Mouse (Mus musculus) G1E (cell line): ENCODE data around the gene Caprin2. TPM values are rescaled to one million over a fixed set of nuclear protein-coding genes. Genes with fewer than 3 reads are reported as not detected.

ENCODE experiments used
- ATAC-seq: 2 replicates; pipeline ENCODE4 v1.8.0; 2016; ENCODE audit warnings: mild to moderate bottlenecking; ENCODE audit not compliant: insufficient number of reproducible peaks, poor library complexity, low FRiP score, severe bottlenecking; ENCODE audit errors: extremely low read depth
- DNase-seq: peaks from one replicate; pipeline ENCODE4 v3.0.0; 2012; ENCODE audit warnings: low spot score
- H3K27me3 ChIP-seq: 2 replicates; pipeline ENCODE4 v1.6.1; 2012; ENCODE audit warnings: mild to moderate bottlenecking, low read length, inconsistent platforms; ENCODE audit not compliant: insufficient read depth
- H3K36me3 ChIP-seq: replicated peaks from 2 replicates; pipeline ENCODE3; 2012; ENCODE audit warnings: mild to moderate bottlenecking, inconsistent platforms
- H3K4me1 ChIP-seq: 2 replicates; pipeline ENCODE4 v1.6.1; 2012; ENCODE audit warnings: low read depth, low read length, inconsistent platforms, mixed read lengths; ENCODE audit not compliant: insufficient read depth
- H3K4me3 ChIP-seq: 2 replicates; pipeline ENCODE4 v1.5.1; 2012; ENCODE audit warnings: low read depth, mild to moderate bottlenecking, inconsistent platforms, low read length, moderate library complexity, mixed read lengths
- H3K9me3 ChIP-seq: replicated peaks from 2 replicates; pipeline ENCODE4 v1.6.1; 2012; ENCODE audit warnings: inconsistent platforms
- CTCF ChIP-seq: IDR thresholded peaks from 2 replicates; pipeline ENCODE4 v1.5.1; 2012; ENCODE audit warnings: low read depth, low read length, inconsistent platforms, mixed read lengths
- GATA1 ChIP-seq: IDR thresholded peaks from 2 replicates; pipeline ENCODE4 v1.6.1; 2012; ENCODE audit warnings: borderline replicate concordance, low read length, inconsistent platforms, mixed read lengths
- GATA2 ChIP-seq: IDR thresholded peaks from 2 replicates; pipeline ENCODE4 v1.6.1; 2012; ENCODE audit warnings: low read depth, low read length, inconsistent platforms, borderline replicate concordance
- POLR2AphosphoS5 ChIP-seq: IDR thresholded peaks from 2 replicates; pipeline ENCODE4 v1.6.1; 2012; ENCODE audit warnings: low read depth, low read length, inconsistent platforms; ENCODE audit not compliant: insufficient replicate concordance
- TAL1 ChIP-seq: conservative IDR thresholded peaks from 2 replicates; pipeline ENCODE4 v1.6.1; 2012; ENCODE audit warnings: low read depth, low read length, inconsistent platforms, mixed read lengths
- polyA plus RNA-seq: library from polyadenylated mRNA; stranded (reverse); fragments of >175 nt; gene quantifications from 2 replicates; pipeline ENCODE4 v1.2.3, GENCODE M21; 2012
- total RNA-seq, 2 experiments: library from RNA; stranded (forward) in 1 of 2; stranded (reverse) in 1 of 2; fragments of 200-1000 nt in 1 of 2; fragments of >200 nt in 1 of 2; fragmentation: Nextera tagmentation in 1 of 2; gene quantifications; 2 replicates each; pipeline ENCODE4 v1.2.3; 2014 to 2017

Gene Caprin2
- total and polyA plus RNA-seq, 3 experiments, result 3.1 to 38.2 (median 22.8) TPM

- H3K4me1 ChIP-seq, result peaks cover 12% of the 10 kb centered on the region
- ATAC-seq, result no peak
These were observed 69.9 kb downstream of the Caprin2 start for GRCm38 (mm10) chr6:148826119-148826518.

GRCm38 (mm10) chr6:148818624-148819343, 77.3 kb downstream of the Caprin2 start:
- no peaks in the 10 kb centered on the region for H3K27me3 ChIP-seq
- H3K4me1 ChIP-seq, result no peaks in the 10 kb centered on the region; the same call in none of the 2 replicates
- DNase-seq, result no peak
- H3K4me3 ChIP-seq, result no peak overlapping the region
- TF ChIP-seq POLR2AphosphoS5, result no peak
- no peak for TF ChIP-seq CTCF
- no peak for TF ChIP-seq TAL1
- no peak for TF ChIP-seq GATA2
- TF ChIP-seq GATA1, result no peak
- peaks cover 74% of the 10 kb centered on the region for H3K36me3 ChIP-seq
- no peaks in the 10 kb centered on the region for H3K9me3 ChIP-seq
- no peak for ATAC-seq

More at GRCm38 (mm10) chr6:148826119-148826518, 69.9 kb downstream of the Caprin2 start:
- TF ChIP-seq GATA2 (no peak), POLR2AphosphoS5 (no peak), TAL1 (no peak), GATA1 (no peak)
- Histone ChIP-seq H3K27me3 (no peaks in the 10 kb centered on the region), H3K36me3 (peaks cover 35% of the 10 kb centered on the region), H3K4me3 (no peak overlapping the region), H3K9me3 (no peaks in the 10 kb centered on the region)
- DNase-seq, result no peak

GRCm38 (mm10) chr6:148816751-148817150, 79.3 kb downstream of the Caprin2 start:
- H3K27me3 ChIP-seq, result no peaks in the 10 kb centered on the region
- no peak for ATAC-seq
- TF ChIP-seq TAL1 (no peak), CTCF (no peak), POLR2AphosphoS5 (no peak), GATA2 (no peak), GATA1 (no peak)
- H3K4me1 ChIP-seq, result no peaks in the 10 kb centered on the region; the same call in none of the 2 replicates
- peaks cover 79% of the 10 kb centered on the region for H3K36me3 ChIP-seq
- DNase-seq, result no peak
- no peaks in the 10 kb centered on the region for H3K9me3 ChIP-seq
- H3K4me3 ChIP-seq, result no peak overlapping the region

- peak; percentile 58 for ATAC-seq
- H3K27me3 ChIP-seq, result no peaks in the 10 kb centered on the region
- H3K9me3 ChIP-seq, result no peaks in the 10 kb centered on the region
- no peak for DNase-seq
- TF ChIP-seq CTCF (no peak), GATA2 (no peak), TAL1 (no peak), GATA1 (no peak), POLR2AphosphoS5 (no peak)
- H3K4me3 ChIP-seq, result no peak overlapping the region
- H3K4me1 ChIP-seq, result peaks cover 12% of the 10 kb centered on the region
- peaks cover 65% of the 10 kb centered on the region for H3K36me3 ChIP-seq
These were observed 84.9 kb downstream of the Caprin2 start for GRCm38 (mm10) chr6:148811117-148811516.

GRCm38 (mm10) chr6:148799773-148800172, 96.3 kb downstream of the Caprin2 start:
- DNase-seq (no peak), ATAC-seq (no peak; the same call in 1 of the 2 replicates)
- H3K4me3 ChIP-seq, result no peak overlapping the region
- no peaks in the 10 kb centered on the region for H3K27me3 ChIP-seq
- TF ChIP-seq GATA2 (no peak), CTCF (no peak), TAL1 (no peak), GATA1 (no peak), POLR2AphosphoS5 (no peak)
- H3K9me3 ChIP-seq, result no peaks in the 10 kb centered on the region
- peaks cover 80% of the 10 kb centered on the region for H3K36me3 ChIP-seq
- no peaks in the 10 kb centered on the region for H3K4me1 ChIP-seq

- no peaks in the 10 kb centered on the region; the same call in 1 of the 2 replicates for H3K4me1 ChIP-seq
- no peak overlapping the region for H3K4me3 ChIP-seq
- H3K9me3 ChIP-seq, result no peaks in the 10 kb centered on the region
- DNase-seq (no peak), ATAC-seq (no peak)
- peaks cover 66% of the 10 kb centered on the region for H3K36me3 ChIP-seq
- no peaks in the 10 kb centered on the region for H3K27me3 ChIP-seq
- TF ChIP-seq TAL1 (no peak), GATA1 (no peak), CTCF (no peak), GATA2 (no peak), POLR2AphosphoS5 (no peak)
These were observed 100.9 kb downstream of the Caprin2 start for GRCm38 (mm10) chr6:148795145-148795544.

Other genes with a start within 250 kb of the Caprin2 start
- gene Ipo8, start 64.8 kb downstream of the Caprin2 start, total RNA-seq (2014; fragmentation: Nextera tagmentation), result 72.2 and 111 TPM in 2 replicates
- gene Ipo8, start 64.8 kb downstream of the Caprin2 start, total RNA-seq (2017), result 61.6 and 66.4 TPM in 2 replicates
- 17.2 and 17.7 TPM in 2 replicates for gene Ipo8, start 64.8 kb downstream of the Caprin2 start, polyA plus RNA-seq
- 79.4 and 86.5 TPM in 2 replicates for gene Sinhcaf, start 50.2 kb upstream of the Caprin2 start, total RNA-seq (2014; fragmentation: Nextera tagmentation)
- 76.6 and 84.2 TPM in 2 replicates for gene Sinhcaf, start 50.2 kb upstream of the Caprin2 start, total RNA-seq (2017)
- gene Sinhcaf, start 50.2 kb upstream of the Caprin2 start, polyA plus RNA-seq, result 45.6 and 84.5 TPM in 2 replicates
- gene Dennd5b, start 205.4 kb upstream of the Caprin2 start, total RNA-seq (2014; fragmentation: Nextera tagmentation), result not detected in 2 replicates
- 0.27 and 0.29 TPM in 2 replicates for gene Dennd5b, start 205.4 kb upstream of the Caprin2 start, total RNA-seq (2017)
- gene Dennd5b, start 205.4 kb upstream of the Caprin2 start, polyA plus RNA-seq, result not detected in 2 replicates
- not detected in 2 replicates for gene Gm10203, start 233.9 kb upstream of the Caprin2 start, total RNA-seq (2014; fragmentation: Nextera tagmentation)
- gene Gm10203, start 233.9 kb upstream of the Caprin2 start, total RNA-seq (2017), result not detected in 2 replicates
- gene Gm10203, start 233.9 kb upstream of the Caprin2 start, polyA plus RNA-seq, result not detected in 2 replicates
- 85.6 and 101 TPM in 2 replicates for gene Etfbkmt, start 243.6 kb upstream of the Caprin2 start, total RNA-seq (2014; fragmentation: Nextera tagmentation)
- 62.7 and 75.4 TPM in 2 replicates for gene Etfbkmt, start 243.6 kb upstream of the Caprin2 start, total RNA-seq (2017)
- gene Etfbkmt, start 243.6 kb upstream of the Caprin2 start, polyA plus RNA-seq, result 1.8 and 2.7 TPM in 2 replicates